Mouse (Mus musculus): ENCODE measurements around the gene Sult2b1. TPM values are rescaled to one million over a fixed set of nuclear protein-coding genes. Genes with fewer than 3 reads are reported as not detected.
A peak's percentile ranks its signal among the peaks of the same experiment; 100 is the strongest.

Sult2b1 gene
- polyA plus RNA-seq, 1 experiment from 2014 or later = 9.7 TPM

DNA sequence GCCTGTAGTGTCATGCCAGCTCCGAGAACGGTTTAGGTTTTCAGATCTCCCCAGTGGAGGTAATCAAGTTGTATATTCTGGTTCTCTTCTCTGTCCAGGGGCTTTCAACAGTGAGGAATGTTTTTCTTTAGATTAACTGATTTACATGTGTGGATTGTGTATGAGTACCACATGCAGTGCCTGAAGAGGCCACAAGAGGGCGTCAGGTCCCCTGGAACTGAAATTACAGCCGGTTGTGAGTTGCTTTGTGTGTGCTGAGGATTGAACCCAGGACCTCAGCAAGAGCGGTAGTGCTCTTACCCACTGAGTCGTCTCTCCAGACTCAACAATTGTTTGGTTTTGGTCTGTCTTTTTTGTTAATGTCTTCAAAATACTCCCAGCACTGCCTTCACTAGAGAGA lies 38.0 kb downstream of the Sult2b1 start:
- Histone ChIP-seq H3K36me3 (ENCODE audit: control insufficient read depth, insufficient read depth, low read length) (no peaks in the 10 kb centered on the region), H3K4me1 (ENCODE audit: control insufficient read depth, insufficient read depth, low read length) (no peaks in the 10 kb centered on the region), H3K27ac (ENCODE audit: low read depth, low read length) (no peak overlapping the region), H3K4me3 (ENCODE audit: low read depth, low read length) (no peak overlapping the region), H3K9ac (replicated peaks; ENCODE audit: low read depth, low read length) (no peak overlapping the region), H3K9me3 (ENCODE audit: control insufficient read depth, low read length) (no peaks in the 10 kb centered on the region), H3K4me2 (ENCODE audit: low read depth, low read length) (no peak overlapping the region), H3K27me3 (ENCODE audit: control insufficient read depth, insufficient read depth, low read length) (no peaks in the 10 kb centered on the region)
- WGBS = 64% methylated on average over 6 of the region's 6 CpGs
- ATAC-seq (ENCODE audit: low read depth) = no peak

DNA sequence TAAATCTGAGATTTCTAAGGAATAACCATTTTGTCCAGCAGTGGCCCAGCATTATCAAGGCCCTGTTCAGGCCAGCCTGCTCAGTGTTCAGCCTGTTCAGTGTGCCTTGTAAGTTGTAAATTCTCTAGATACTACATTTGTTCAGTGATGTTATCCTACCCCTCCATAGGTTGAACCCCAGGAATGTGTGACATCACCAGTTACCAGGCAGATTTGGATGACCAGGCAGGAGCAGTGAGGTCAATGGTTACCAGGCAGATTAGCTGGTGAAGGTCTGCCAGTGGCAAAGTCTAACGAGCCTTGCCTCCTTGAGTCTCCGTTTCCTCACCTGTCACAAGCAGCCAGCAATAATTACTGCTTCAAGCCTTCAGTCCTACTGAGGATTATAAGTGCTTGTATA lies 40.1 kb downstream of the Sult2b1 start:
- Histone ChIP-seq H3K4me1 (ENCODE audit: control insufficient read depth, insufficient read depth, low read length) (no peaks in the 10 kb centered on the region), H3K27ac (ENCODE audit: low read depth, low read length) (no peak overlapping the region), H3K36me3 (ENCODE audit: control insufficient read depth, insufficient read depth, low read length) (no peaks in the 10 kb centered on the region), H3K4me3 (ENCODE audit: low read depth, low read length) (no peak overlapping the region), H3K9me3 (ENCODE audit: control insufficient read depth, low read length) (no peaks in the 10 kb centered on the region), H3K27me3 (ENCODE audit: control insufficient read depth, insufficient read depth, low read length) (no peaks in the 10 kb centered on the region), H3K9ac (replicated peaks; ENCODE audit: low read depth, low read length) (no peak overlapping the region), H3K4me2 (ENCODE audit: low read depth, low read length) (no peak overlapping the region)
- 40% methylated on average over 2 of the region's 2 CpGs for WGBS
- ATAC-seq (ENCODE audit: low read depth) = no peak

DNA sequence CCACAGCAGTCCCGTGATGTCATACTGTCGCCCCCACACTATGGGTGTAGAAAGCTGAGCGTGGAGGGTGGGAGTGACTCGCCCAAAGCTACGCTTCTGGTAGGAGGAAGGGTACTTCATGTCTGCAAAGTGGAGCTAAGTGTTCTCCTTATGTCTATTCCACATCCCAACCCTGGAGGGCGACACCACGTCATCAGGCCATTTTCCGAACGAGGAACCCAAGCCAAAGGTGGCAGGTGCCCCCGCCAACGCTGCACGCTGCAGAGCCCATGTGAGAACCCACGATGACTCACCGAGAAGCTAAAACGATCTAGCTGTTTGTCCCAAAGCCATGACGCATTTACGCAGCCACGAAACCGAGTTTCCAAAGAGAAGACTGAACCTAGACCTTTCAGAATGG lies 42.1 kb downstream of the Sult2b1 start:
- Histone ChIP-seq H3K4me3 (ENCODE audit: low read depth, low read length) (no peak overlapping the region), H3K27me3 (ENCODE audit: control insufficient read depth, insufficient read depth, low read length) (no peaks in the 10 kb centered on the region), H3K4me2 (ENCODE audit: low read depth, low read length) (peak overlapping the region; percentile 8; the same call in 1 of the 2 replicates), H3K36me3 (ENCODE audit: control insufficient read depth, insufficient read depth, low read length) (no peaks in the 10 kb centered on the region), H3K9me3 (ENCODE audit: control insufficient read depth, low read length) (no peaks in the 10 kb centered on the region), H3K27ac (ENCODE audit: low read depth, low read length) (no peak overlapping the region), H3K9ac (replicated peaks; ENCODE audit: low read depth, low read length) (no peak overlapping the region), H3K4me1 (ENCODE audit: control insufficient read depth, insufficient read depth, low read length) (no peaks in the 10 kb centered on the region)
- ATAC-seq (ENCODE audit: low read depth) = no peak
- WGBS = 35% methylated on average over 19 of the region's 19 CpGs

DNA sequence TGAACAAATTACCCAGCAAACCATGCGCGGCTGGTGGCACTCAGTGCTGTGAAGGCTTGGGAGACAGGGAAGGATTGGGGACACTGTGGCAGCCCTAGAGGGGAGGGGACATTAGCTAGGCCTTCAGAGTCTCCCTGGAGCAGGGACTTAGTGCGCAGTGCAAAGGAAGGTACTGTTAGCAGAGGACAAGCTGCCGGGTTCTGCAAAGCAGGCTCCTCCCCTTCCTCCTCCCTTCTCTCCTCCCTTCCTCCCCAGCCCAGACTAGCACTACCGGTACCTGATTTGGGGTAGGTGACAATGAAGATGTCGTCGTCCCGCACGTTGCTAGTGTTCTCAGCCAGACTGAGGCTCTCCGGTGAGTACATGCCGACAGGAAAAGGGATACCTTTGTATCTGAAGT lies 42.7 kb downstream of the Sult2b1 start:
- WGBS = 38% methylated on average over 11 of the region's 11 CpGs
- no peak for ATAC-seq (ENCODE audit: low read depth)
- Histone ChIP-seq H3K36me3 (ENCODE audit: control insufficient read depth, insufficient read depth, low read length) (no peaks in the 10 kb centered on the region), H3K27ac (ENCODE audit: low read depth, low read length) (no peak overlapping the region), H3K27me3 (ENCODE audit: control insufficient read depth, insufficient read depth, low read length) (no peaks in the 10 kb centered on the region), H3K4me2 (ENCODE audit: low read depth, low read length) (peak overlapping the region; percentile 11; the same call in 1 of the 2 replicates), H3K9me3 (ENCODE audit: control insufficient read depth, low read length) (no peaks in the 10 kb centered on the region), H3K4me3 (ENCODE audit: low read depth, low read length) (no peak overlapping the region), H3K4me1 (ENCODE audit: control insufficient read depth, insufficient read depth, low read length) (no peaks in the 10 kb centered on the region), H3K9ac (replicated peaks; ENCODE audit: low read depth, low read length) (no peak overlapping the region)

DNA sequence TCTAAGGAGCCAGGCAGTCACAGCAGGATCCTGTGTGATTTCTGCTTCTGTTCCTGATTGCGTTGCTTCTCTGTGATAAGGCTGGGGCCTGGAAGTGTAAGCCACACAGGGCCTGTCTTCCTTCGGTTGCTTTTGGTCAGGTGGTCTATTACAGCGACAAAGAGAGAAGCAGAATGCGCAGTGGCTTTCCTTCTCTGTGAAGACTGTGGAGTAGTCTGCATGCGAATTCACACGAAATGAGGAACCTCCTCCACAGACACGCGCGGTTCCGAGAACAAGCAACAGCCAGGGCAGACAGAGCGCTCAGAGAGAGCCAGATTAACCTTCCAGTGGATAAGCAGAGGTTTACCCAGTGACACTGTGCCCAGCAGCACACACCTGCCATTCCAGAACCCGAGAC lies 43.2 kb downstream of the Sult2b1 start:
- no peak overlapping the region for H3K9ac ChIP-seq (replicated peaks; ENCODE audit: low read depth, low read length)
- no peaks in the 10 kb centered on the region for H3K27me3 ChIP-seq (ENCODE audit: control insufficient read depth, insufficient read depth, low read length)

DNA sequence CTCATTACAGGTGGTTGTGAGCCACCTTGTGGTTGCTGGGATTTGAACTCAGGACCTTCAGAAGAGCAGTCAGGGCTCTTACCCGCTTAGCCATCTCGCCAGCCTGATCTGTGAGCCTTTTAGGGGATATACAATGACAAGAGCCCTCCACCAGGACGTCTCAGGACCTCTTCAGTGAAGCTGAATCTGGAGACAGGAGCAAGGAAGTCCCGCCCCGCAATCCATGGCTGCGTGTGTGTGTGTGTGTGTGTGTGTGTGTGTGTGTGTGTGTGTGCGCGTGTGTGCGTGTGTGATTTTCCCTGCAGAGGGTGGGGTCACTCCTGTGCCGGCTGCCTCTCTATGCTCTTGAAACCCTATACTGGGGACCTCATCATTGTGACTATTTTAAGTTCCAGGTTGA lies 44.6 kb downstream of the Sult2b1 start:
- 70% methylated on average over 10 of the region's 10 CpGs for WGBS

More for the DNA sequence above, 43.2 kb downstream of the Sult2b1 start:
- Histone ChIP-seq H3K27ac (ENCODE audit: low read depth, low read length) (no peak overlapping the region), H3K36me3 (ENCODE audit: control insufficient read depth, insufficient read depth, low read length) (no peaks in the 10 kb centered on the region), H3K4me2 (ENCODE audit: low read depth, low read length) (no peak overlapping the region), H3K4me1 (ENCODE audit: control insufficient read depth, insufficient read depth, low read length) (no peaks in the 10 kb centered on the region), H3K4me3 (ENCODE audit: low read depth, low read length) (no peak overlapping the region), H3K9me3 (ENCODE audit: control insufficient read depth, low read length) (no peaks in the 10 kb centered on the region)
- no peak for ATAC-seq (ENCODE audit: low read depth)
- 88% methylated on average over 12 of the region's 12 CpGs for WGBS

DNA sequence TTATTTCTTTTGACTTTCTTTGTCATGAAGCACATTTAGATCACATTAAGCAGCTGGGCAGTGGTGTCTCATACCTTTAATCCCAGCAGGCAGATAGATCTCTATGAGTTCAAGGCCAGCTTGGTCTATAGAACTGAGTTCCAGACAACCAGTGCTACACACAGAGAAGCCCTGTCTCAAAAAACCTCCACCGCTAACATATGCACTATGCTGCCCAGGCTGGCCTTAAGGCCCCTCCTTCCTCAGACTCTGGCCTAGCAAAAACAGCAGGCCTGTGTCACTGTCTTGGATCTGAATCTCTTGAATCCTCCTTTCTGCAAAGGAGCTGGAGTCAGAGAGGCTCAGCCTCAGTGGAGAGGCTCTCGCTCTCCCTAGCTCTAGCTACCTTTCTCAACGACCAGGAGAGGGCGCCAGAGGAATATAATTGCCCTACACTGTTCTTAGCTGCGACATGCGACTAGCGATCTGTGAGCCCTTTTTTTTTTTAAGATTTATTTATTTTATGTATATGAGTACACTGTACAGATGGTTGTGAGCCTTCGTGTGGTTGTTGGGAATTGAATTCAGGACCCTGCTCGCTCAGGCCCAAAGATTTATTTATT lies 45.2 kb downstream of the Sult2b1 start:
- Histone ChIP-seq H3K27ac (ENCODE audit: low read depth, low read length) (no peak overlapping the region), H3K27me3 (ENCODE audit: control insufficient read depth, insufficient read depth, low read length) (no peaks in the 10 kb centered on the region), H3K36me3 (ENCODE audit: control insufficient read depth, insufficient read depth, low read length) (no peaks in the 10 kb centered on the region), H3K4me1 (ENCODE audit: control insufficient read depth, insufficient read depth, low read length) (no peaks in the 10 kb centered on the region), H3K4me2 (ENCODE audit: low read depth, low read length) (no peak overlapping the region), H3K4me3 (ENCODE audit: low read depth, low read length) (no peak overlapping the region), H3K9me3 (ENCODE audit: control insufficient read depth, low read length) (no peaks in the 10 kb centered on the region), H3K9ac (replicated peaks; ENCODE audit: low read depth, low read length) (no peak overlapping the region)
- ATAC-seq (ENCODE audit: low read depth) = peak; percentile 88; the same call in 1 of the 2 replicates
- WGBS = 7% methylated on average over 9 of the region's 9 CpGs

More for the DNA sequence above, 44.6 kb downstream of the Sult2b1 start:
- H3K36me3 ChIP-seq (ENCODE audit: control insufficient read depth, insufficient read depth, low read length) = no peaks in the 10 kb centered on the region
- H3K4me1 ChIP-seq (ENCODE audit: control insufficient read depth, insufficient read depth, low read length) = no peaks in the 10 kb centered on the region
- no peak overlapping the region for H3K4me2 ChIP-seq (ENCODE audit: low read depth, low read length)
- ATAC-seq (ENCODE audit: low read depth) = peak; percentile 14; the same call in 1 of the 2 replicates
- H3K27ac ChIP-seq (ENCODE audit: low read depth, low read length) = no peak overlapping the region
- H3K27me3 ChIP-seq (ENCODE audit: control insufficient read depth, insufficient read depth, low read length) = no peaks in the 10 kb centered on the region
- H3K9ac ChIP-seq (replicated peaks; ENCODE audit: low read depth, low read length) = no peak overlapping the region
- H3K4me3 ChIP-seq (ENCODE audit: low read depth, low read length) = no peak overlapping the region
- H3K9me3 ChIP-seq (ENCODE audit: control insufficient read depth, low read length) = no peaks in the 10 kb centered on the region

DNA sequence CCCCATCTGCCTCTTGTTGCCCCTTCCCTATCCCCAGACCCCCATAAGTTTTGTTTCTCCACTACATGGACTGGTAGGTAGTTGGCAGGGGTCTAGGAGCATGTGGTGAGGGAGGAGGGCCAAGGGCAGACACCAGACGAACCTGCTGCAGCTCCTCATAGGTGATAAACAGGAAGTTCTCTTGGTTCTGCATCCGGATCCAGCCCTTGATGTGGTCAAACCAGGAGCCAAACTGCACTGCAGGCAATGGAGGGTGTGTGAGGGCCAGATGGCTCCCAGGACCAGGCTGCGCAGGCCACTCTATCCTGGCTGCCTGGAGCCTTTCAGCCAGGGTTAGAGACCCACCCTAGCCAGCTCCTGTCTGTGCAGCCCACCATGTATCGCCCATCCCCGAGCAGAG lies 51.0 kb downstream of the Sult2b1 start:
- WGBS = 80% methylated on average over 5 of the region's 5 CpGs
- no peak for ATAC-seq (ENCODE audit: low read depth)
- Histone ChIP-seq H3K4me2 (ENCODE audit: low read depth, low read length) (no peak overlapping the region), H3K9ac (replicated peaks; ENCODE audit: low read depth, low read length) (no peak overlapping the region), H3K4me3 (ENCODE audit: low read depth, low read length) (no peak overlapping the region), H3K27me3 (ENCODE audit: control insufficient read depth, insufficient read depth, low read length) (no peaks in the 10 kb centered on the region), H3K27ac (ENCODE audit: low read depth, low read length) (no peak overlapping the region), H3K36me3 (ENCODE audit: control insufficient read depth, insufficient read depth, low read length) (no peaks in the 10 kb centered on the region), H3K4me1 (ENCODE audit: control insufficient read depth, insufficient read depth, low read length) (no peaks in the 10 kb centered on the region), H3K9me3 (ENCODE audit: control insufficient read depth, low read length) (no peaks in the 10 kb centered on the region)

DNA sequence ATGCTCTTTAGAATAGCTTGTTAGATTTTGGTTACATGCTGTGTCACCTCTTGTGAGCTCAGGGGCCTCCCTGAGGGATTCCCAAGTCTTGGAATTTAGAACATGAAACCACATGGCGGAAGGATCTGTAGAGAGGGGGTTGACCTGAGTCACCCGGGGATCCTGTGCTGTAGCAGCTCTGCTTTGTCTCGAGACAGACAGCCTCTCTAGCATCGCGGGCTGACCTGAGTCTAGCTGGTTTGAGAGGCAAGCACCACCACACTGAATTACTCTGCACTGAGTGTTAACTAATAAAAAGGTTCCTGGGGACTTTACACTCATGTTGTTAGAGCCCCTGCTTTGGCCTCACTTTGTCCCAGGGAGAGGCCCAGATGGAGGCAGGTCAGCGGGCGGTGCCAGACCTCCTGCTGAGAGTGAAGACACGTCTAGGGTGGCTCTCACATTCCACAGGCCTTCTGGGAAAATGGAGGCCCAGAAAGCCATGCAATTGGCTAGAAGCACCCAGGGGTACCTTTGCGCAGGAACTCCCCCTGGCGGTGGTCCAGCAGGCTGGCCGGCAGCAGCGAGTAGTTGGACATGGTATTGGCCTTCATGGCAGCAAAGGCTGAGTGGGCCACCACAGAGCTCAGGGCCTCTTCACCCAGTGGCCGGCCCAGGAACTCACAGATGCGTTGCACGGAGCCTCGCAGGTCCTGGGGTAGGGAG lies 53.6 kb downstream of the Sult2b1 start:
- no peaks in the 10 kb centered on the region for H3K9me3 ChIP-seq (ENCODE audit: control insufficient read depth, low read length)
- H3K27me3 ChIP-seq (ENCODE audit: control insufficient read depth, insufficient read depth, low read length) = no peaks in the 10 kb centered on the region
- H3K27ac ChIP-seq (ENCODE audit: low read depth, low read length) = no peak overlapping the region
- no peak overlapping the region for H3K4me3 ChIP-seq (ENCODE audit: low read depth, low read length)
- no peak overlapping the region for H3K4me2 ChIP-seq (ENCODE audit: low read depth, low read length)
- 0 out of 2 replicates have a peak, but pooled peaks cover 7% of the 10 kb centered on the region for H3K36me3 ChIP-seq (ENCODE audit: control insufficient read depth, insufficient read depth, low read length)
- no peak overlapping the region for H3K9ac ChIP-seq (replicated peaks; ENCODE audit: low read depth, low read length)
- ATAC-seq (ENCODE audit: low read depth) = no peak; the same call in 1 of the 2 replicates
- no peaks in the 10 kb centered on the region for H3K4me1 ChIP-seq (ENCODE audit: control insufficient read depth, insufficient read depth, low read length)
- 16% methylated on average over 16 of the region's 16 CpGs for WGBS
